Mouse (Mus musculus): Measurements from ENCODE around the gene Ccdc167.

- no peak for TF ChIP-seq CTCF (IDR thresholded peaks at IDR 0.05; ENCODE audit: extremely low read depth, insufficient read depth, low read length)
- TF ChIP-seq POLR2A (IDR thresholded peaks at IDR 0.05; ENCODE audit: extremely low read depth, insufficient read depth, low read length): no peak
These were observed 75.9 kb downstream of the Ccdc167 start for GRCm38 (mm10) chr17:29640971-29641370.

Data from cortical plate, adult 2 months (tissue).